Mouse (Mus musculus) Muller cell, postnatal 12 days (primary cell): Measurements from ENCODE around the gene Atad3a.
"Not testable (repeated sequence)": the region's sequence is repeated elsewhere in the genome, so short reads cannot be mapped to it uniquely, and the experiment has no call there.

Experiments
- DNase-seq: peaks from one replicate; pipeline ENCODE4 v3.0.0-alpha.2; 2015; ENCODE audit errors: inconsistent ontology term

The Atad3a gene

GRCm38 (mm10) chr4:155760613-155761355 is at the start of gene Atad3a:
Gene Atad3a, minus strand, starts transcription at chr4:155761093.
- DNase-seq, result peak; percentile 97

GRCm38 (mm10) chr4:155807841-155808240 is 46.9 kb upstream of the Atad3a start:
- DNase-seq, result no peak

- DNase-seq, result peak; percentile 90
Observed at GRCm38 (mm10) chr4:155803340-155804041, 42.6 kb upstream of the Atad3a start.

- DNase-seq, result no peak
Observed at GRCm38 (mm10) chr4:155802741-155803339, 41.9 kb upstream of the Atad3a start, which contains the start of gene Mrpl20. Gene Mrpl20, plus strand, starts transcription at chr4:155802878.

- DNase-seq, result no peak
Observed at GRCm38 (mm10) chr4:155802075-155802474, 41.2 kb upstream of the Atad3a start.

GRCm38 (mm10) chr4:155793730-155794129 is 32.8 kb upstream of the Atad3a start:
- no peak for DNase-seq

GRCm38 (mm10) chr4:155791240-155791933 is 30.5 kb upstream of the Atad3a start:
- DNase-seq, result no peak

GRCm38 (mm10) chr4:155790650-155791161 is 29.8 kb upstream of the Atad3a start:
- no peak for DNase-seq

GRCm38 (mm10) chr4:155790021-155790489 is 29.2 kb upstream of the Atad3a start, which contains the start of gene Ankrd65:
Gene Ankrd65, plus strand, starts transcription at chr4:155790439.
- no peak for DNase-seq

GRCm38 (mm10) chr4:155788833-155789232 is 27.9 kb upstream of the Atad3a start:
- DNase-seq, result not testable (repeated sequence)

GRCm38 (mm10) chr4:155788300-155788699 is 27.4 kb upstream of the Atad3a start:
- DNase-seq, result no peak

- DNase-seq, result no peak
Observed at GRCm38 (mm10) chr4:155785819-155786218, 24.9 kb upstream of the Atad3a start, which contains the start of gene Tmem88b. Gene Tmem88b, minus strand, starts transcription at chr4:155785874.

- DNase-seq, result no peak
Observed at GRCm38 (mm10) chr4:155785246-155785645, 24.4 kb upstream of the Atad3a start.

- peak; percentile 86 for DNase-seq
Observed at GRCm38 (mm10) chr4:155784081-155784701, 23.3 kb upstream of the Atad3a start.

- DNase-seq, result no peak
Observed at GRCm38 (mm10) chr4:155783486-155784080, 22.7 kb upstream of the Atad3a start.

- no peak for DNase-seq
Observed at GRCm38 (mm10) chr4:155780895-155781294, 20.0 kb upstream of the Atad3a start.

GRCm38 (mm10) chr4:155779498-155779897 is 18.6 kb upstream of the Atad3a start:
- DNase-seq, result no peak

GRCm38 (mm10) chr4:155777816-155778215 is 16.9 kb upstream of the Atad3a start:
- no peak for DNase-seq

- DNase-seq, result no peak
Observed at GRCm38 (mm10) chr4:155776704-155777335, 15.9 kb upstream of the Atad3a start.

- DNase-seq, result peak; percentile 92
Observed at GRCm38 (mm10) chr4:155775855-155776254, 15.0 kb upstream of the Atad3a start.
